ENCODE assay signal across 14 mouse cellular contexts in genomic region chr16:91657285-91657684, GRCm38 (mm10). TPM values are rescaled to one million over a fixed set of nuclear protein-coding genes. Genes with fewer than 3 reads are reported as not detected.
A peak's percentile ranks its signal among the peaks of the same experiment; 100 is the strongest.
DNase-seq lines count a peak whose midpoint lies in the region; ATAC-seq lines count a peak whose summit lies in the region.
"Had no signal": no experiment of that assay in that cellular context is flagged by ENCODE, and none has a peak within 500 bp of the region (broad histone marks: within the 10 kb centered on the region; RNA-seq: fewer than 3 reads in every experiment).

No protein-coding gene starts in this region.

- no peaks in the 10 kb centered on the region for H3K27me3 ChIP-seq in embryonic facial prominence, embryonic 13.5 days
- no peaks in the 10 kb centered on the region for H3K27me3 ChIP-seq in embryonic facial prominence, embryonic 10.5 days (replicated peaks; ENCODE audit: low read depth, poor library complexity, severe bottlenecking)
- H3K27me3 ChIP-seq in liver, embryonic 12.5 days (replicated peaks) = no peaks in the 10 kb centered on the region
- no peaks in the 10 kb centered on the region for H3K27me3 ChIP-seq in liver, embryonic 15.5 days
- H3K27me3 ChIP-seq: heart, embryonic 12.5 days; limb, embryonic 12.5 days had no signal

- no peak for DNase-seq in embryonic facial prominence, embryonic 10.5 days (ENCODE audit: low spot score)
- no peak for DNase-seq in liver
- DNase-seq: cerebellum, adult 18-20 months; gastrocnemius, postnatal 14 days; kidney, adult 11 months; right cerebral cortex, postnatal 4 days had no signal

- no peaks in the 10 kb centered on the region; the same call in 1 of the 2 replicates for H3K9me3 ChIP-seq in embryonic facial prominence, embryonic 13.5 days
- peaks cover 7% of the 10 kb centered on the region; the same call in 1 of the 2 replicates for H3K9me3 ChIP-seq in embryonic facial prominence, embryonic 10.5 days
- H3K9me3 ChIP-seq in liver, embryonic 12.5 days (replicated peaks) = peaks cover 21% of the 10 kb centered on the region; the same call in 1 of the 2 replicates
- no peaks in the 10 kb centered on the region for H3K9me3 ChIP-seq in liver, embryonic 15.5 days (replicated peaks)
- H3K9me3 ChIP-seq: heart, embryonic 12.5 days had no signal

- H3K36me3 ChIP-seq in embryonic facial prominence, embryonic 13.5 days = peaks cover 90% of the 10 kb centered on the region
- peaks cover 100% of the 10 kb centered on the region for H3K36me3 ChIP-seq in embryonic facial prominence, embryonic 10.5 days (replicated peaks)
- H3K36me3 ChIP-seq in liver, embryonic 12.5 days = peaks cover 95% of the 10 kb centered on the region
- peaks cover 92% of the 10 kb centered on the region for H3K36me3 ChIP-seq in liver, embryonic 15.5 days (replicated peaks)

- H3K27ac ChIP-seq in embryonic facial prominence, embryonic 13.5 days = no peak overlapping the region
- H3K27ac ChIP-seq in embryonic facial prominence, embryonic 10.5 days (replicated peaks) = no peak overlapping the region
- H3K27ac ChIP-seq in liver, embryonic 12.5 days = no peak overlapping the region
- H3K27ac ChIP-seq in liver, embryonic 15.5 days (replicated peaks) = no peak overlapping the region
- H3K27ac ChIP-seq: limb, embryonic 12.5 days had no signal

- H3K4me2 ChIP-seq in embryonic facial prominence, embryonic 13.5 days = no peak overlapping the region
- no peak overlapping the region for H3K4me2 ChIP-seq in liver, embryonic 12.5 days
- H3K4me2 ChIP-seq in liver, embryonic 15.5 days = no peak overlapping the region
- H3K4me2 ChIP-seq: heart, embryonic 12.5 days; limb, embryonic 12.5 days had no signal

- 0 out of 2 replicates have a peak, but pooled peaks have one; percentile 43 for ATAC-seq in embryonic facial prominence, embryonic 13.5 days (ENCODE audit: insufficient number of reproducible peaks, insufficient read depth, low FRiP score, low TSS enrichment, low read depth)
- ATAC-seq in liver, embryonic 12.5 days = peak; percentile 36; the same call in 1 of the 2 replicates
- ATAC-seq in CD4-positive, CD25-positive, alpha-beta regulatory T cell, adult 4 months = peak; percentile 7
- peak; percentile 19; the same call in 1 of the 2 replicates for ATAC-seq in liver, embryonic 15.5 days (ENCODE audit: insufficient read depth)
- no peak for ATAC-seq in frontal cortex, adult (ENCODE audit: low TSS enrichment)
- no peak for ATAC-seq in monocyte, adult 5-6 weeks (replicated peaks; ENCODE audit: insufficient number of reproducible peaks, low FRiP score, low TSS enrichment, poor library complexity, severe bottlenecking)

- no peak overlapping the region for H3K4me3 ChIP-seq in embryonic facial prominence, embryonic 13.5 days
- H3K4me3 ChIP-seq in embryonic facial prominence, embryonic 10.5 days = no peak overlapping the region
- no peak overlapping the region for H3K4me3 ChIP-seq in liver, embryonic 12.5 days
- no peak overlapping the region for H3K4me3 ChIP-seq in liver, embryonic 15.5 days (replicated peaks)
- H3K4me3 ChIP-seq: heart, embryonic 12.5 days; limb, embryonic 12.5 days had no signal

- H3K4me1 ChIP-seq in embryonic facial prominence, embryonic 13.5 days = 0 out of 2 replicates have a peak, but pooled peaks cover 6% of the 10 kb centered on the region
- H3K4me1 ChIP-seq in embryonic facial prominence, embryonic 10.5 days = no peaks in the 10 kb centered on the region
- peaks cover 4% of the 10 kb centered on the region; the same call in 1 of the 2 replicates for H3K4me1 ChIP-seq in liver, embryonic 12.5 days
- H3K4me1 ChIP-seq in liver, embryonic 15.5 days (replicated peaks) = peaks cover 6% of the 10 kb centered on the region; the same call in 1 of the 2 replicates
- H3K4me1 ChIP-seq: limb, embryonic 12.5 days had no signal

- 97% methylated on average over 17 of the region's 17 CpGs for WGBS in embryonic facial prominence, embryonic 13.5 days
- 96% methylated on average over 17 of the region's 17 CpGs for WGBS in embryonic facial prominence, embryonic 10.5 days
- 96% methylated on average over 17 of the region's 17 CpGs for WGBS in liver, embryonic 12.5 days (ENCODE audit: insufficient replicate concordance)
- WGBS in liver, embryonic 15.5 days (ENCODE audit: insufficient replicate concordance) = 96% methylated on average over 17 of the region's 17 CpGs

- H3K9ac ChIP-seq in embryonic facial prominence, embryonic 13.5 days = no peak overlapping the region
- H3K9ac ChIP-seq in liver, embryonic 12.5 days = no peak overlapping the region
- H3K9ac ChIP-seq in liver, embryonic 15.5 days = no peak overlapping the region
- H3K9ac ChIP-seq: heart, embryonic 12.5 days; limb, embryonic 12.5 days had no signal

RNA-seq across cellular contexts. Expression of gene Son, which starts 10.0 kb away (rescaled TPM):
- 164 and 172 TPM in 2 replicates for polyA plus RNA-seq in embryonic facial prominence, embryonic 13.5 days (2015; fragmentation: Nextera tagmentation; extraction: Ambion mirVana)
- 112 and 119 TPM in 2 replicates for polyA plus RNA-seq in embryonic facial prominence, embryonic 10.5 days (2016; fragmentation: Nextera tagmentation; extraction: Ambion mirVana)
- 60.5 and 65.0 TPM in 2 replicates for polyA plus RNA-seq in liver, embryonic 12.5 days (2016; fragmentation: Nextera tagmentation; extraction: Ambion mirVana)
- 100 to 1,000 TPM; 153 to 230 TPM for polyA plus RNA-seq in CD4-positive, CD25-positive, alpha-beta regulatory T cell, adult 4 months (2017; shearing (Covaris generic))
- polyA plus RNA-seq in liver, embryonic 15.5 days (2015; fragmentation: Nextera tagmentation; extraction: Ambion mirVana) = 36.7 and 39.5 TPM in 2 replicates
- total RNA-seq in monocyte, adult 5-6 weeks (2017) = 374 to 473 TPM (median 406 TPM) in 3 replicates

RNA-seq across cellular contexts. Expression of gene Gart, which starts 10.5 kb away (rescaled TPM):
- 110 and 111 TPM in 2 replicates for polyA plus RNA-seq in embryonic facial prominence, embryonic 13.5 days (2015; fragmentation: Nextera tagmentation; extraction: Ambion mirVana)
- 168 and 185 TPM in 2 replicates for polyA plus RNA-seq in embryonic facial prominence, embryonic 10.5 days (2016; fragmentation: Nextera tagmentation; extraction: Ambion mirVana)
- 158 and 160 TPM in 2 replicates for polyA plus RNA-seq in liver, embryonic 12.5 days (2016; fragmentation: Nextera tagmentation; extraction: Ambion mirVana)
- 10 to 100 TPM; 60.1 to 96.6 TPM for polyA plus RNA-seq in CD4-positive, CD25-positive, alpha-beta regulatory T cell, adult 4 months (2017; shearing (Covaris generic))
- 57.4 and 65.8 TPM in 2 replicates for polyA plus RNA-seq in liver, embryonic 15.5 days (2015; fragmentation: Nextera tagmentation; extraction: Ambion mirVana)
- 45.6 to 47.6 TPM (median 47.0 TPM) in 3 replicates for total RNA-seq in monocyte, adult 5-6 weeks (2017)

RNA-seq across cellular contexts. Expression of gene Donson, which starts 31.3 kb away (rescaled TPM):
- 21.8 TPM in 2 replicates for polyA plus RNA-seq in embryonic facial prominence, embryonic 13.5 days (2015; fragmentation: Nextera tagmentation; extraction: Ambion mirVana)
- 31.9 and 37.5 TPM in 2 replicates for polyA plus RNA-seq in embryonic facial prominence, embryonic 10.5 days (2016; fragmentation: Nextera tagmentation; extraction: Ambion mirVana)
- 48.4 and 54.9 TPM in 2 replicates for polyA plus RNA-seq in liver, embryonic 12.5 days (2016; fragmentation: Nextera tagmentation; extraction: Ambion mirVana)
- polyA plus RNA-seq in CD4-positive, CD25-positive, alpha-beta regulatory T cell, adult 4 months (2017; shearing (Covaris generic)) = 10 to 100 TPM; 13.4 to 31.8 TPM
- 32.8 and 34.7 TPM in 2 replicates for polyA plus RNA-seq in liver, embryonic 15.5 days (2015; fragmentation: Nextera tagmentation; extraction: Ambion mirVana)
- total RNA-seq in monocyte, adult 5-6 weeks (2017) = 44.3 to 63.9 TPM (median 50.9 TPM) in 3 replicates

RNA-seq across cellular contexts. Expression of gene Dnajc28, which starts 38.5 kb away (rescaled TPM):
- polyA plus RNA-seq in embryonic facial prominence, embryonic 13.5 days (2015; fragmentation: Nextera tagmentation; extraction: Ambion mirVana) = 3.5 and 7.1 TPM in 2 replicates
- polyA plus RNA-seq in embryonic facial prominence, embryonic 10.5 days (2016; fragmentation: Nextera tagmentation; extraction: Ambion mirVana) = 4.2 and 4.6 TPM in 2 replicates
- 1.8 and 2.8 TPM in 2 replicates for polyA plus RNA-seq in liver, embryonic 12.5 days (2016; fragmentation: Nextera tagmentation; extraction: Ambion mirVana)
- polyA plus RNA-seq in CD4-positive, CD25-positive, alpha-beta regulatory T cell, adult 4 months (2017; shearing (Covaris generic)) = 1 to 10 TPM; 1.6 to 2.9 TPM
- polyA plus RNA-seq in liver, embryonic 15.5 days (2015; fragmentation: Nextera tagmentation; extraction: Ambion mirVana) = 1.7 and 2.1 TPM in 2 replicates
- total RNA-seq in monocyte, adult 5-6 weeks (2017) = 1.1 to 3.1 TPM (median 1.6 TPM) in 3 replicates

RNA-seq across cellular contexts. Expression of gene Tmem50b, which starts 59.7 kb away (rescaled TPM):
- 30.7 and 36.8 TPM in 2 replicates for polyA plus RNA-seq in embryonic facial prominence, embryonic 13.5 days (2015; fragmentation: Nextera tagmentation; extraction: Ambion mirVana)
- 25.6 and 28.5 TPM in 2 replicates for polyA plus RNA-seq in embryonic facial prominence, embryonic 10.5 days (2016; fragmentation: Nextera tagmentation; extraction: Ambion mirVana)
- 6.7 and 6.8 TPM in 2 replicates for polyA plus RNA-seq in liver, embryonic 12.5 days (2016; fragmentation: Nextera tagmentation; extraction: Ambion mirVana)
- 10 to 100 TPM; 27.7 to 38.4 TPM for polyA plus RNA-seq in CD4-positive, CD25-positive, alpha-beta regulatory T cell, adult 4 months (2017; shearing (Covaris generic))
- polyA plus RNA-seq in liver, embryonic 15.5 days (2015; fragmentation: Nextera tagmentation; extraction: Ambion mirVana) = 6.8 and 7.4 TPM in 2 replicates
- total RNA-seq in monocyte, adult 5-6 weeks (2017) = 44.6 to 80.4 TPM (median 63.0 TPM) in 3 replicates

Comparison
In these comparisons a context has a peak if more than half of its experiments do, and no peak if none do; other contexts are left out.
1. ATAC-seq: peak in embryonic facial prominence, embryonic 13.5 days (single experiment), liver, embryonic 12.5 days (single experiment), CD4-positive, CD25-positive, alpha-beta regulatory T cell, adult 4 months (single experiment) and liver, embryonic 15.5 days (single experiment); none in frontal cortex, adult (single experiment) and monocyte, adult 5-6 weeks (single experiment).